Mouse (Mus musculus): ENCODE data around the gene Fam227a.

The Fam227a gene

GRCm38 (mm10) chr15:79616729-79617128 is 42.0 kb downstream of the Fam227a start:
- no peak for DNase-seq (ENCODE audit: low spot score in 2 of 2)

- DNase-seq (ENCODE audit: low spot score in 2 of 2): no peak
These were observed 43.3 kb downstream of the Fam227a start for GRCm38 (mm10) chr15:79615501-79615900.

DNA sequence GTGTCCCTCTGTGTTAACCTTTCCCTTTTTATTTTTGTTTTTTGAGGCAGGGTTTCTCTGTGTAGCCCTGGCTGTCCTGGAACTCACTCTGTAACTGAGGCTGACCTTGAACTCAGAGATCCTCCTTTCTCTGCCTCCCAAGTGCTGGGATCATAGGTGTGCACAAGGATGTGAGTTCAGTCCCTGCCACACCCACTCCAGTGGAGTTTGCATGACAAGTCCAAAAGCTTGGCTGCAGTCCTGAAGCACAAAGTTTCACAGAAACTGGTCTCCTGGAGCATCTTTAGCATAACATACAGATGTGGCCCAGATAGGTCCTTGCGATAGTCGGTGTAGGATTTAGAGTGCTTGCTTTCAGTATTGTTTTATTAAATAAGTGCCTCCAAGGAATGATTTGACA is 49.5 kb downstream of the Fam227a start:
- DNase-seq (ENCODE audit: low spot score in 2 of 2): no peak

DNA sequence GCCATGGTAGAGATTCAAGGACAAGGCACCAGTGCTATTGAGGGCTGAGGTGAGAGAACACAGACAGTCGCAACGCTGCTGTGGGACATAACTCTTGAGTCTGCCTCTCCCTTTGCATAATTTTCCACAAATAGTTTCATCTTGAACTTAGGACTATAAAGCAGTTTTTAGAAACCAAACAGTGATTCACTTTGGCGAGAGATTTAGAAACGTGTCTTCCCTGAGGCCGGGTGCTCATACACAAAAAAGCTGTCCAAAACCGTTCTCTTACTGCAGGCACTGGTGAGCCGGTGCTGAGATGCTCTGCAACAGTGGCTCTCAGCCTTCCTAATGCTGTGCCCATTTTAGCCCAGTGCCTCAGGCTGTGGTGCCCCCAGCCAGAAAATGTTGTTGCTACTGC is 50.5 kb downstream of the Fam227a start:
- no peak for DNase-seq (ENCODE audit: low spot score in 2 of 2)

DNA sequence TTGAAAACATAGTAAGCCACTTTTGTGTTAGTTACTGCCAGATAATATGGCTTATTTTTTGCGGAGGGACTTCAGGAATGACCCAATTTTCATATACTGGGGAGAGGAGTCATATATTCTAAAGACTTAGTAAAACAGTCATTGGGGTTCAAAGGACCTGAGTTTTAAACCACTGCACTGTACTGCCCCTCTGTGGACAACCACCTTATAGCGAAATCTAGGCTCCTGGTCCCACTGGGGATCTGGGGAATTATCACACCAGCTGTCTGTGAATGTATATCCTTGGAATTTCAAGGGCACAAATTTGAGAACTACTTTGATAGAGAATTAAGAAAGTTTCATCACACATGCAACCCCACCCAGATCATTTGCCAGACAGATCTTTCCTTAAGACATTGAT is 51.0 kb downstream of the Fam227a start:
- DNase-seq (ENCODE audit: low spot score in 2 of 2): no peak

DNA sequence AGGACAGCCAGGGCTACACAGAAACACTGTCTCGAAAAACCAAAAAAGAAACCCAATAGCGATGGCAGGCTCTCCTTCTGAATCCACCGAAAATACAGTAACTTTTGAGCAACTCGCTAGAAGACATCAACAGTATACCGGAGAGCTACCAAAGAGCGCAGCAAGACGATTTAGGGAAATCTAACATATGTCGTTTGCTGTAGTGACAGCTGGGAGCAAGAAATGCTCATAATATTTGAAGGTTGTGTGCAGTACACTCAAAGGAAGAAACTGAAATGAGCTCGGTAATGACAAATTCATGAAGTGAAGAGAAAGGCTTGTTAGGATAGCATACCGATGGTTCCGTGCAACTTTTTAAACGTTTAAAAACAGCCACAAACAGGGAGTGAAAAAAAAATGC is 52.6 kb downstream of the Fam227a start:
- no peak for DNase-seq (ENCODE audit: low spot score in 2 of 2)

- DNase-seq (ENCODE audit: low spot score in 2 of 2): no peak
These were observed 53.6 kb downstream of the Fam227a start, which contains the start of gene Dmc1 for GRCm38 (mm10) chr15:79604990-79605665. Gene Dmc1, minus strand, starts transcription at chr15:79605109.

GRCm38 (mm10) chr15:79600176-79600575 is 58.6 kb downstream of the Fam227a start:
- DNase-seq (ENCODE audit: low spot score in 2 of 2): no peak

- DNase-seq (ENCODE audit: low spot score in 2 of 2): no peak
These were observed 60.0 kb downstream of the Fam227a start for GRCm38 (mm10) chr15:79598715-79599114.

- no peak for DNase-seq (ENCODE audit: low spot score in 2 of 2)
These were observed 77.2 kb downstream of the Fam227a start for GRCm38 (mm10) chr15:79581581-79581980.

GRCm38 (mm10) chr15:79577671-79578426 is 80.9 kb downstream of the Fam227a start:
- no peak for DNase-seq (ENCODE audit: low spot score in 2 of 2)

DNA sequence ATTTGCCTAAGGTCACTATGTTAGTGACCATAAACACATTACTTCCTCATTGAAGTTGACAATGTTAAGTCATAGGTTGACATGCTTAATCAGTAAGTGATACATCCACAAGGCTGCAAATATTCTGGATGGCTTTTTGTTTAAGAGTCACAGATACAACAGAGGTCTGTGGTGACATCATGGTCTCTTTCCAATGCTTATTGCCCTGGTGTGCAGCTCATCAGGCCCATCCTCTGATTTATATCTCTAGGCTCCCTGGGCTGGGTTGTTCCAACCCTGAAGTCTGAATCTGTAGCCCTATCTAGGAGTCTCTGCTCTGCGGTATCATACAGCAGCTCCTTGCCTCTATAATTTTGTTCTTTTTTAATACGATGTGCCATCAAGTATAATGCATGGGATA is 81.8 kb downstream of the Fam227a start:
- DNase-seq (ENCODE audit: low spot score in 2 of 2): no peak

GRCm38 (mm10) chr15:79575543-79576222 is 83.1 kb downstream of the Fam227a start:
- DNase-seq (ENCODE audit: low spot score in 2 of 2): no peak

- DNase-seq (ENCODE audit: low spot score in 2 of 2): no peak
These were observed 96.3 kb downstream of the Fam227a start for GRCm38 (mm10) chr15:79562417-79562816.

GRCm38 (mm10) chr15:79559649-79560048 is 99.1 kb downstream of the Fam227a start:
- DNase-seq (ENCODE audit: low spot score in 2 of 2): no peak

Measured in spleen, postnatal 36 days (tissue).